Mouse (Mus musculus) urinary bladder, postnatal 10 days (tissue): ENCODE data around the gene Fgfr2.
A peak's percentile ranks its signal among the peaks of the same experiment; 100 is the strongest.

Experiments
- DNase-seq: peaks from one replicate; pipeline ENCODE4 v3.0.0; 2022; ENCODE audit warnings: low spot score

The Fgfr2 gene

GRCm38 (mm10) chr7:132258817-132259216 lies 864.3 kb downstream of the Fgfr2 start:
- no peak for DNase-seq

DNA sequence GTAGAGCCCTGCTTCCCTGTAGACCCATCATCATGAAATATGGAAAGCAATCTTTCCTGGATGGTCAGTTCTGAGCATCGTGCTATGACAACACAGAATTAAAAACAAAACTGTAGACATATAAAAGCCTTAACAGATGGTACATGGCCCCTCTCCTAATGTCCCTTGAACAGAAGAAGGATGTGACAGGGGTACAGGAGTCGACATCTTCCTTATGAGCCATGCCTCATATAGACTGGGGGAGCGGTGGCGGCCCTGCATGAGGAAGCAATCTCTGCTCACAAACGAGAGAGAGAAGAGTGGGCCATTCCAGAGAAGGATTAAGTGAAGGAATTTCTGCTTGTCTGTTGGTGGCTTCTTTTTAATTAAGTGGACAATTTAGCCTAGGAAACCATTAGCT lies 864.9 kb downstream of the Fgfr2 start:
- DNase-seq, result no peak

- no peak for DNase-seq
These were observed 869.6 kb downstream of the Fgfr2 start for GRCm38 (mm10) chr7:132253513-132253912.

GRCm38 (mm10) chr7:132253078-132253477 lies 870.1 kb downstream of the Fgfr2 start:
- no peak for DNase-seq

DNA sequence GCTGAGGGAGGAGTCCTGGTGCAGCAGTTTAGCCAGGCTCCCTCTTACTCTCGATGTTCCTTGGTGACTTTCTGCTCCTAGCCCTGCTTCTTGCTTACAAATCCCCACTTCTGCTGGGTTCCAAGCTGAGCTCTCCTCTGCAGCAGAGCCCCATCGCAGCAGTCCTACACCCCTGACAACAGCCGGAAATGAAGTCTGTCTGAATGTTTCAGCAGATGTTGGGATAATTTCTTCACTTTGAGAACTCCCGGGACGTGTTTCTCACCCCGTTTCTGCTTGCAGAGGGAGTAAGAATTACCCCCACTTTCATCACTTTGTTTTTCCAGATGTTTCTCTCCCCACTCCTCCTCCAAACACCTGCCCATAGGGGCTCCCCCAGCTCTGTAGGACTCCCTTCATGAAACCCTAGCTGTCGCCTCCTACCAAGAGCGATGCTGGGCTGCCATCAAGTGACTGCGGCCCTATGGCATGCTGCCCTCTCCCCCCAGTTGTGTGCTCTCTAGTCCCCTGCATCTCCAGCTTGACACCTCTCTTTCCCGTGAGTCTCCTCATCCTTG lies 873.5 kb downstream of the Fgfr2 start:
- no peak for DNase-seq

DNA sequence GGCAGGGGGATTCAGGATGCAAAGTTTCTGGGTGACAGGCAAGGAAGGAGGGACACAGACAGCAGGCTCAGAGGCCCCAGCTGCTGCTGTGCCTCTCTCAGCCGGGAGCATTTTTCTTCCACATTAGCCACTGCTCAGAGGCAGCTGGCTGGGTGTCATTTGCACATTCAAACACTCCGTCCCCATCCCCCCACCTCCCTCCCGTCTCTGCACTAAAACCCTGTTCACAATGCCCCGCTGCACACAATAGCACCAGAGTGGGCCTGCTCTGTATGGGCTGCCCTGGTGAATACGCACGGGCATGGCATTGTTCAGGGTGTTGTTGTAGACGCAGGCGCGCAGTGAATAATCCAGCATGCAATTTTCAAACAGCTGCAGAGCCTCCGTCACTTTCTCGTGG lies 875.6 kb downstream of the Fgfr2 start:
- no peak for DNase-seq

DNA sequence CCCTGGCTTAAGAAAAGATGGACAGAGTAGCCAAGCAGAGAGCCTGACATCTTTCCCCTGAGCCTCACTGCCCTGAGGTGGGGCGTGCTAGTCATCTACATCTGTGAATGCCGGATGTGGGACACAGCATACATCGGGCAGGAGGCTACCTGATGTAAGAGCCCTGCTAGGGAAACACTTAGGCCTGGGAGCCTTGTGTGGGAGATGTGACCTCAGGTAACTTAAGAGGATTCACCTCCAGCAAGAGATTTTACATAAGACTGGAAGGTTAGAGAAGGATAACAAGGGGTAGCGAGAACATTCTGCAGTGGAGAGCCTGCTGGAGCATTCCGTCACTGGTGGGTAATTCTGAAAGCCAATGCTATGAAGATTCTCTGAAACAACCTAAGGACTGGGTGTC lies 876.1 kb downstream of the Fgfr2 start:
- DNase-seq, result no peak

DNA sequence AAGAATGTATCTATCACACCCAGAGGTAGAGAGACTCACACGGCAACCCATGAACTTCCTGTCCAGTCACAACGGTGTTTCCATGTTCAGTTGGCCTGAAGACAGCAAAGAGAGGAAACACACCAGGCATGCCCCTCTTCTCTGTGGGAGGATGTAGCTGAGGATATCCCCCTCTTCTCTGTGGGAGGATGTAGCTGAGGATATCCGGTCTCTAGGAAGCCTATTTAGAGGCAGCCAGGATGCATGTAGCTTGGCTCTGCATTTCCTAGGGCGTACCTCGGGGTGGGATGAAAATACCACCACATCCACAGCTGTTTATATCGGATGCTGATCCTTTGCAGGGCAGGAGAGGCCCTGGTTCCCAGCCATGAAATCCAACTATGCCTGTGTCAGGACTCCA lies 877.4 kb downstream of the Fgfr2 start:
- DNase-seq, result no peak

DNA sequence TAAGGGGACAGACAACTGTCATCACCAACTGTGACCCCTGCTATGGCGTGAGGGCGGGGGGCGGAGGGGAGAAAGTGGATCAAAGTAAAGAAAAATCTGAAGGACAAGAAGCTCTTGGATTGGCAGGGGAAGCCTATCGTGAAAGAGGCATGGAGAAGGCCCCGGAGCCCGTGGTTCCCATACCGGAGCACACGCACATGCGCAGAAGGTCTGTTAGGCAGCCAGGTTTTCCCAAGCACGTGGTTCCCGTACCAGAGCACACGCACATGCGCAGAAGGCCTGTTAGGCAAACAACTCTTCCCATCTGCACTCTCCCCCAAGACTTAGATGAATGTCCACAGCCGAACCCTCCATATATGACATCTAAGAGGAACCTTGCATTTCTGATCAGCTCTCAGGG lies 878.5 kb downstream of the Fgfr2 start:
- DNase-seq, result no peak

- DNase-seq, result no peak
These were observed 879.9 kb downstream of the Fgfr2 start for GRCm38 (mm10) chr7:132243225-132243624.

DNA sequence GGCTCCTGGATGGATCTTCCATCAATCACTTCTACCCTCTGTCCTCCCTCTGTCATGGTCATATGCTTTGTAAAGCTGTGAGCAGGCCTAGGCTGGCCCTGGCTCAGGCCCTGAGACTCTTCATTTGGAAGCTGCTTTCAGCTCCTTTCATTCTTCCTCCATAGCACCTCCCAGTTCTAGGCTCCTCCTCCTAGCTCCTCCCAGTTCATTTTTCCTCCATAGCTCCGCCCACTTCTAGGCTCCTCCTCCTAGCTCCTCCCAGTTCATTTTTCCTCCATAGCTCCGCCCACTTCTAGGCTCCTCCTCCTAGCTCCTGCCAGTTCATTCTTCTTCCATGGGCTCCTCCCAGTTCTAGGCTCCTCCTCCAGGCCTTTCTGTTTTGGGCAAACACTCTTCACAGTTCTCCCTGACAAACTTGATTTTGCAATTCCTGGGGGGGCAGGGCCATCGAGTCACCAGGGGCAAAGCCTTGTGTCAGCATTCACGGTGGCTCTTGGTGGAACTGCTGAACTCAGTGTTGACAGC lies 880.5 kb downstream of the Fgfr2 start:
- no peak for DNase-seq

DNA sequence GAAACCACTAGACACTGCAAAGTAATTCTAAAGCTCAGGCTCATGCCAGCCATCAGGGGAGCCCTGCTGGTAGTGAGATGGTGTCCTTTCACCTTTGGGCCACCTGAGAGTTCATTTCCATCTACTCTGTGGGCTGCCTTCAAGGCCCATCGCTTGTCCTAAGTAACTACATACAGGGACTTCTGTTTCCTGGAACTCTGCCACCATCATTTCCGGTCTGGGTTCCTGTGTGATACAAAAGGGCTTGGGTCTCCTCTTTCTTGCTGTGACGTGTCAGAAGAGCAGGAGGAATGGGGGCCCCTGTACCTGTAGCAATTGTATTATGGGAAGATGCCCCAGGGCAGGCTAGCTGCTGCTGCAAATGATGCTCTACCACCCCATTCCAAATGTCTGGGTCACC lies 884.2 kb downstream of the Fgfr2 start:
- no peak for DNase-seq

DNA sequence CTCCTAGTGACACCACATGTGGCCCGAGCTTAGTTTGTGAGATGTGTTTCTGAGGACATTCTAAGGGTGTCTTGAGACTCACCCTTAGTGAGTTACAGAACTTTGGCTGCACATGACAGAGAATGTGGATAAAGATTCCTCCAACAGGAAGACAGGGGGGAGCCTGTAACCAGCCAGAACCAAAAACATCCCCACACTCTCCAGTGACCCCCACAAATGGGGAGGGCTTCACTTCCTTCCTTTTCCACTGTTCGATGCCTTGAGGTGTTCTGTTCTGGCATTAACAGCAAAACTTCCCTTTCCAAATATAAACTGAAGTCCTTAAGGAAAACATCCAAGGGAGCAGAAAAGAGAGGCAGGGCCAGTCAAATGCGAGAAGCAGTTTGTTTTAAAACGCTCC lies 886.0 kb downstream of the Fgfr2 start:
- no peak for DNase-seq

GRCm38 (mm10) chr7:132236789-132237188 lies 886.4 kb downstream of the Fgfr2 start:
- DNase-seq, result no peak

GRCm38 (mm10) chr7:132234250-132234649 lies 888.9 kb downstream of the Fgfr2 start:
- DNase-seq, result no peak

DNA sequence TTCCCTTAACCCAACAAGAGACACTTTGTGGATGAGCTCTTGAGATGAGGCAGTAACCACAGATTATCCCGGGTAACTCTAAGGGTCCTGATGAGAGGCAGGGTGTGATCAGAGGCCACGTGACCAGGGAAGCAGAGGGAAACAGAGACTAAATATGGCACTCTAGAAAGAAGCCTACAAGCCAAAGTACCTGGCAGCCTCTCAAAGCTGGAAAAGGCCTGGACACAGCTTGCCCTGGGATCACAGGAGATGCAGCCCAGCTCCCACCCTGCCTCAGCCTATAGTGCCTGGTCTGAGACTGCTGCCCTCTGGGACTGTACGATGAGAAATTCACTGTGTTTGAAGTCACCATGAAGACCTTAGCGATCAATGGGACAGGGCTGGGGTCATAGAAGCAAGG lies 889.4 kb downstream of the Fgfr2 start:
- DNase-seq, result no peak

DNA sequence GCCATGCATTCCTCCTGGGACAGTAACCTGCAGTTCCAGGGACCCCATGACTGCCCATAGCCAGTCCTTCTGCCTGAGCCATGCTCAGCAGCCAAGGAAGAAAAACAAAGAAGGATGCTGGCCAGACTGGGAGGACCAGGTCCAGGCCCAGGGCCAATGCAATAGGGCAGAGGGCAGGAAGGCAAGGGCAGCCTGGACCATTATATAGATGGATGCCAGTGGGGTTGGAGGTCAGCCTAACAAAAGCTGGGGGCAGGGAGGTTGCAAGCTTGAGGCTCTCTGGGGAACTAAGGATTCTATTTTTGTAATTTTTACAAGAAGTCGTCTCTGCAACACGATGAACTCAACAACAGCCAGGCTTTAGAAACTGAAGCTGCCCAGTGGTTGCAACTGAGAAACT lies 890.2 kb downstream of the Fgfr2 start:
- DNase-seq, result no peak

DNA sequence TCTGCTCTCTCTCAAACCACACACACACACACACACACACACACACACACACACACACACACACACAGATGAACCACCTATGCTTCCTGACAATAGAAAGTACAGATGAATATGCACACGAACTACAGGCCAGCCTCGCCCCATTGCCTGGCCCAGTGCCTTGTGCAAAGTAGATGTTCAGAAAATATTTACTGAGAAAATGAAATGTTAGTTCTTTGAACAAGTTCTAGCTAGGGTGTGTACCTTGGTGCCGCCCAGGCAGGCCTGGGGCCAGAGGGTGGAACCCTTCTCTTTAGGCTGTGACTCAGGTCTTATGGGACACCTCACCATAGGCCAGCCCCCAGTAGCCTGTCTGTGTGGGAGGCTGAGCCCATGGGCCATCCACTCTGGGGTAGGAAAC lies 891.7 kb downstream of the Fgfr2 start:
- no peak for DNase-seq

- DNase-seq, result no peak
These were observed 892.2 kb downstream of the Fgfr2 start for GRCm38 (mm10) chr7:132230961-132231360.

DNA sequence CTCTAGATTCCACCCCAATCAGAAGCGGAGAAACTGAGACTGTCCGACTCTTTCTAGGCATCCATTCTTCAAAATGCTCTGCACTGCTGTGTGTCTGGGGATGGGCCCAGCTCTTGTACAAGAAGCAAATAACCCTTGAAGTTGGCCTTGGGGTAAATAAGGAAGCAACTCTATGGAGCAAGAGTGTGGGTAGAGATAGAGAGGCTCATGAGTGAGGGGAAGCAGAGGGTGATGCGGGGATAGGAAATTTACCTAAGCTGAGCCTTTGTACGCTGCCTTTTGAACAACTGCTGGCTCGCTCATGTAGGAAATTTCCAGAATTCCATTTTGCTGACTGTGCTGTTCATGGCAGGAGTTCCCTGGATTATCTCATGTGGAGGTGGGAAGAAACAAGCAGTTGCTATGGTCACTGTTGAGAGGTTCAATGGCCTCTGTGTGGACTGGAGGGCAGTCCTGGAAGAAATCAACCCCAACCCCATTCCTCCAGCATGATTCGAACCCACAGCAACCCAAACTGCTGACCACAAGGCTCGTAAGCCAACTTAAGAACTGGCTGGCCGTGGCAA lies 896.0 kb downstream of the Fgfr2 start:
- DNase-seq, result no peak

- peak; percentile 51 for DNase-seq
These were observed 896.6 kb downstream of the Fgfr2 start for GRCm38 (mm10) chr7:132226379-132227074.

DNA sequence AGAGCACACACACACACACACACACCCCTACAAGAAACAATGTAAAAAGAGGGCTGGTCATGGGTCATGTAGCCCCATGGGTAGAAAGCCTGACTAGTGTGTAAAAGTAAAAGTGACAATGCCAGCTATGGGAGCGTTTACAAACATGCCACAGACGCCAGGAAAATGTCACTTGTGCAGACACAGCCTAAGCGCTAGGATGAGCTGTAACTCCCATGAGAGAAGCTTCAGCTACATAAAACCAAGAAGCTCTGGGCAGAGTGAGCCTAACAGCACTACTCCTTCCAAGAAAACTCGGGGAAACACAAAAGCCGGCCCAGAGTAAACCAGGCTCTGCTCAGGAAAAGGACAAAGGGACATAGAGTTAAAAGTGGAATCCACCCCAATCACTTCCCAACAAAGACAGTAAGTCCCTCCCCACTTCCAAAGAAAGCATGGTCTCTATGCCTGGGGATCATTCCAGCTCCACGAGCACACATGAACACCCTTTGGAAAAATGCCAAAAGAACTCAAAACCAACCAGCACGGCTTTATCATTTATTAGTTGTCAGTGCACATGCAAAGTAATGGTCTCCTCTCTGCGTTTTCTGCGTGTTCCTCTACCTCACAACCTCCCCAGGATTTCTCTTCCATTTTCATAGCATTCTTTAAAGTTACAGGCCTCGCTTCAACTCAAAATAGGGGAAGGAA lies 899.6 kb downstream of the Fgfr2 start:
- DNase-seq, result no peak

DNA sequence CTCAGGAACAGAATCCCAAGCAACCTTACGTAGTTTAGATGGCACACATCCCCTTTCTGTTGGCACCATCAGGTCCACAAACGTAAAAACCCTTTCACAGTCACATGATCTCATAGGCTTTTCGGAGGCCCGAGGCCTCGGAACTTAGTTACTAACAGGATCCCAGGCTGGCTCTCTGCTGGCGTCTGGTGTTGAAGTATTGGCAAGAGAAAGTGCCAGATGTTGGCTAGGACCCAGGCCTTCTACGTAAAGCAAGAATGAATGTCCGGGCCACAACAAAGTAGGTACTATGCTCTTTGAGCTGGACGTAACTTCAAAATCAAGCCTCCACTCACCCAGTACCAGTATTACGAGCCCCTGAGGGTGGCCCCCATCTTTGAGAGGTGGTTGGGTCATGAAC lies 909.1 kb downstream of the Fgfr2 start:
- no peak for DNase-seq
